29 mouse cellular contexts compared by ENCODE assay signal in genomic region chr5:112399284-112399683, GRCm38 (mm10). TPM values are rescaled to one million over a fixed set of nuclear protein-coding genes. Genes with fewer than 3 reads are reported as not detected.
"Had no signal": no experiment of that assay in that cellular context is flagged by ENCODE, and none has a peak within 500 bp of the region (broad histone marks: within the 10 kb centered on the region; RNA-seq: fewer than 3 reads in every experiment).

No protein-coding gene starts in this region.

- ATAC-seq: liver, postnatal 0 days had no signal

- H3K27me3 ChIP-seq: limb, embryonic 12.5 days; limb, embryonic 15.5 days; neural tube, embryonic 12.5 days; neural tube, embryonic 15.5 days had no signal

- H3K9me3 ChIP-seq: limb, embryonic 12.5 days; limb, embryonic 15.5 days; midbrain, embryonic 10.5 days; neural tube, embryonic 12.5 days; neural tube, embryonic 15.5 days; stomach, embryonic 15.5 days had no signal

- H3K4me2 ChIP-seq: limb, embryonic 12.5 days; limb, embryonic 15.5 days; liver, embryonic 11.5 days; neural tube, embryonic 12.5 days; neural tube, embryonic 15.5 days; stomach, embryonic 15.5 days had no signal

- DNase-seq: kidney, adult 18-20 months; kidney, adult 9 months; kidney, postnatal 25 days; layer of hippocampus, adult 9-11 months; liver, postnatal 0 days; lung, postnatal 10 days; lung, postnatal 36 days; midbrain, embryonic 14.5 days; right cerebral cortex, adult 18-20 months; right cerebral cortex, postnatal 25 days; spleen, adult 18-20 months; thymus, postnatal 25 days had no signal

- H3K36me3 ChIP-seq: limb, embryonic 12.5 days; limb, embryonic 15.5 days; midbrain, embryonic 10.5 days; neural tube, embryonic 12.5 days; neural tube, embryonic 15.5 days; stomach, embryonic 15.5 days had no signal

- H3K9ac ChIP-seq: limb, embryonic 12.5 days; limb, embryonic 15.5 days; liver, embryonic 14.5 days; liver, postnatal 0 days; neural tube, embryonic 12.5 days; neural tube, embryonic 15.5 days; stomach, embryonic 15.5 days had no signal

- H3K27ac ChIP-seq: kidney, postnatal 0 days; layer of hippocampus, adult 2 months; limb, embryonic 12.5 days; limb, embryonic 15.5 days; liver, embryonic 14.5 days; midbrain, embryonic 10.5 days; neural tube, embryonic 12.5 days; neural tube, embryonic 15.5 days; stomach, embryonic 15.5 days had no signal

- H3K4me3 ChIP-seq: layer of hippocampus, adult 2 months; limb, embryonic 12.5 days; limb, embryonic 15.5 days; megakaryocyte, embryonic 14.5 days; midbrain, embryonic 10.5 days; neural tube, embryonic 12.5 days; neural tube, embryonic 15.5 days; stomach, embryonic 15.5 days had no signal

RNA-seq across cellular contexts. Expression of gene Gm6583, which starts 43.5 kb away (rescaled TPM):
- total RNA-seq: layer of hippocampus, adult 2 months; layer of hippocampus, postnatal 25 days; left cerebral cortex, adult 18-20 months; left cerebral cortex, postnatal 36 days had no signal
- polyA plus RNA-seq: large intestine, adult 2 months had no signal

RNA-seq across cellular contexts. Expression of gene Gm6588, which starts 49.9 kb away (rescaled TPM):
- total RNA-seq: layer of hippocampus, adult 2 months; layer of hippocampus, postnatal 25 days; left cerebral cortex, adult 18-20 months; left cerebral cortex, postnatal 10 days; left cerebral cortex, postnatal 36 days had no signal
- polyA plus RNA-seq: kidney, postnatal 0 days; large intestine, adult 2 months; limb, embryonic 12.5 days; liver, embryonic 11.5 days; liver, embryonic 14.5 days; liver, postnatal 0 days; thymus, postnatal 0 days had no signal
